Mouse (Mus musculus) limb, embryonic 13.5 days (tissue): Measurements from ENCODE around the gene Clec16a. TPM values are rescaled to one million over a fixed set of nuclear protein-coding genes. Genes with fewer than 3 reads are reported as not detected.

Experiments used
- ATAC-seq: fragments of 200-750 bp; cut with Nextera tagmentation; 2 replicates; pipeline ENCODE4 v1.8.0; 2017; ENCODE audit warnings: low read depth, moderate number of reproducible peaks, moderate TSS enrichment; ENCODE audit not compliant: low FRiP score
- H3K27ac ChIP-seq: fragments of 300-500 bp; sonication (generic); 2 replicates; pipeline ENCODE4 v1.5.1; 2015; ENCODE audit warnings: inconsistent platforms, mild to moderate bottlenecking, moderate library complexity
- H3K27me3 ChIP-seq: fragments of 300-500 bp; sonication (generic); 2 replicates; pipeline ENCODE4 v1.6.1; 2015; ENCODE audit warnings: mild to moderate bottlenecking, inconsistent platforms
- H3K36me3 ChIP-seq: fragments of 300-500 bp; sonication (generic); 2 replicates; pipeline ENCODE4 v1.6.1; 2015; ENCODE audit warnings: inconsistent platforms, mild to moderate bottlenecking, moderate library complexity
- H3K4me1 ChIP-seq: fragments of 300-500 bp; sonication (generic); 2 replicates; pipeline ENCODE4 v1.6.1; 2015; ENCODE audit warnings: inconsistent platforms
- H3K4me2 ChIP-seq: fragments of 300-500 bp; sonication (generic); replicated peaks from 2 replicates; pipeline ENCODE4 v1.6.1; 2015; ENCODE audit warnings: inconsistent platforms, mild to moderate bottlenecking, moderate library complexity
- H3K4me3 ChIP-seq: fragments of 300-500 bp; sonication (generic); 2 replicates; pipeline ENCODE4 v1.5.1; 2015; ENCODE audit warnings: moderate library complexity, mild to moderate bottlenecking, inconsistent platforms
- H3K9ac ChIP-seq: fragments of 300-500 bp; sonication (generic); 2 replicates; pipeline ENCODE4 v1.6.1; 2015; ENCODE audit warnings: mild to moderate bottlenecking, inconsistent platforms
- H3K9me3 ChIP-seq: fragments of 300-500 bp; sonication (generic); 2 replicates; pipeline ENCODE4 v1.6.1; 2016; ENCODE audit warnings: inconsistent platforms
- WGBS: fragments of 180-500 bp; shearing (Covaris S2); methylation state at CpG from one replicate; pipeline ENCODE4 v1.1.7; 2015; 5-methylcytosine and 5-hydroxymethylcytosine counted together
- polyA plus RNA-seq: library from polyadenylated mRNA; unstranded; fragments of >200 nt; fragmentation: Nextera tagmentation; extraction: Ambion mirVana; gene quantifications from 2 replicates; pipeline ENCODE4 v1.2.1, GENCODE M21; 2015

The Clec16a gene
- polyA plus RNA-seq, 1 experiment from 2014 or later, result 42.1 TPM

DNA sequence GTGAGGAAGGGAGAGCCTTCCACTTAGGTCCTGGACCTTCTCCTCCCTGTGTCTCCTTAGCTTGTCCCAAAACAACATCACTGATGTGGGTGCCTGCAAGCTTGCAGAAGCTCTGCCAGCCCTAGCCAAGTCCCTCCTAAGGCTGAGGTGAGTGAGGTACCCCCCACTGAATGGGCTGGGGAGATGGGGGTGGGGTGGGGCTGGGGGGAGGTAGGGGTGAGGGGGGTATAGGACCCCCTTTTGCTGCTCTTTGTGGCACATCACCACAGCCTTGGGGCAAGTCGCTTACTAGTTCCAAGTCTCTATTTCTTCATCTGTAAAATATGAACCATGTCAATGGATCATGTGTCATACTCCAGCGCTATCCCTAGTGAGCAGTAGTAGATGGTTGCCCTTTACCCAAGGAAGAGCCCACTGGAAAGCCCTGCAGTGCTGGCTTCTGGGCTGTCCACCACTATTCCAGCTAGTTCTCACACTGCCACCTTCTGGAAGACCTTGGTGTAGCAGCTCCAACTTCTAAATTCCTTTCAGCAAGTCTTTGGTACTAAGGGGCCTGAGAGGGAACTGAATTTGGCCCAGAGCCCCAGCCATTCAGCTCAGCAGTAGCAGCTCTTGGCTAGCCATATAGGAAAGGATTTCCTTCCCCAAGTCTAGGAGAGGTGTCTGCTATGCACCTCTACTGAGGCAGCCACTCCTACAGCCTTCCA is 24.1 kb upstream of the Clec16a start:
- H3K36me3 ChIP-seq, result no peaks in the 10 kb centered on the region
- H3K4me3 ChIP-seq, result no peak overlapping the region
- no peaks in the 10 kb centered on the region for H3K4me1 ChIP-seq
- no peaks in the 10 kb centered on the region for H3K9me3 ChIP-seq
- H3K27ac ChIP-seq, result no peak overlapping the region
- ATAC-seq, result peak; percentile 85
- 46% methylated on average over 2 of the region's 2 CpGs for WGBS
- no peaks in the 10 kb centered on the region for H3K27me3 ChIP-seq
- no peak overlapping the region for H3K4me2 ChIP-seq
- H3K9ac ChIP-seq, result no peak overlapping the region

DNA sequence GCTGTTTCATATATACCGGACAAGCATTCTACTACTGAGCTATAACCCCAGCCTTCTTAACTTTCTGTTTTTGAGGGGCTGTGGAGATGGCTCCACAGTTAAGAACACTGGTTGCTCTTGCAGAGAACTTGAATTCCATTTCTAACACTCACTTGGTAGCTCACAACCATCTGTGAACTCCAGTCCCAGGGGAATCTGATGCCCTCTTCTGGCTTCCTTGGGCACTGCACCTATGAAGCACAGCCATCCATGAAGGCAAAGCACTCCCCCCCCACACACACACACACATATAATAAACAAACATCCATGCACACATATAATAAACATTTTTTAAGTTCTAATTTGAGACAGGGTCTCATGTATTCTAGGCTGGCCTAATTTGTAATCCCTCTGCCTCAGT is 22.3 kb upstream of the Clec16a start:
- ATAC-seq, result no peak
- 89% methylated on average over 1 of the region's 1 CpGs for WGBS

DNA sequence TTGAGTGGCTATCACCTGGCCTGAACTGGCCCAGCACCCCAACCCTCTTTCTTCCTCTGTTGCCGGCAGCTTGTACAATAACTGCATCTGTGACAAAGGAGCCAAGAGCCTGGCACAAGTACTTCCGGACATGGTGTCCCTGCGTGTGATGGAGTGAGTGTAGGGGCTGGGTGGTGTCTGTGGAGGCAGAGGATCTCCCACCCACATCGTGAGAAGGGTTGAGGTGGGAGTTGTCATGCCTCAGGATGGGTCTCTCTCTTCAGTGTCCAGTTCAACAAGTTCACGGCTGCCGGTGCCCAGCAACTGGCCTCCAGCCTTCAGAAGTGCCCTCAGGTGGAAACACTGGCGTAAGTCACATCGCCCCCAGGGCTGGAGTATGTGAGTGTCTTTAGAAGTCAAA is 21.5 kb upstream of the Clec16a start:
- H3K27me3 ChIP-seq, result no peaks in the 10 kb centered on the region
- ATAC-seq, result no peak
- H3K36me3 ChIP-seq, result no peaks in the 10 kb centered on the region
- no peak overlapping the region for H3K4me2 ChIP-seq
- 88% methylated on average over 8 of the region's 8 CpGs for WGBS
- no peak overlapping the region for H3K9ac ChIP-seq
- no peaks in the 10 kb centered on the region for H3K9me3 ChIP-seq
- H3K4me3 ChIP-seq, result no peak overlapping the region
- H3K4me1 ChIP-seq, result no peaks in the 10 kb centered on the region
- H3K27ac ChIP-seq, result no peak overlapping the region

More for the DNA sequence above, 22.3 kb upstream of the Clec16a start:
- Histone ChIP-seq H3K4me2 (no peak overlapping the region), H3K27ac (no peak overlapping the region), H3K9ac (no peak overlapping the region), H3K4me1 (no peaks in the 10 kb centered on the region), H3K27me3 (no peaks in the 10 kb centered on the region), H3K9me3 (no peaks in the 10 kb centered on the region), H3K4me3 (no peak overlapping the region), H3K36me3 (no peaks in the 10 kb centered on the region)

DNA sequence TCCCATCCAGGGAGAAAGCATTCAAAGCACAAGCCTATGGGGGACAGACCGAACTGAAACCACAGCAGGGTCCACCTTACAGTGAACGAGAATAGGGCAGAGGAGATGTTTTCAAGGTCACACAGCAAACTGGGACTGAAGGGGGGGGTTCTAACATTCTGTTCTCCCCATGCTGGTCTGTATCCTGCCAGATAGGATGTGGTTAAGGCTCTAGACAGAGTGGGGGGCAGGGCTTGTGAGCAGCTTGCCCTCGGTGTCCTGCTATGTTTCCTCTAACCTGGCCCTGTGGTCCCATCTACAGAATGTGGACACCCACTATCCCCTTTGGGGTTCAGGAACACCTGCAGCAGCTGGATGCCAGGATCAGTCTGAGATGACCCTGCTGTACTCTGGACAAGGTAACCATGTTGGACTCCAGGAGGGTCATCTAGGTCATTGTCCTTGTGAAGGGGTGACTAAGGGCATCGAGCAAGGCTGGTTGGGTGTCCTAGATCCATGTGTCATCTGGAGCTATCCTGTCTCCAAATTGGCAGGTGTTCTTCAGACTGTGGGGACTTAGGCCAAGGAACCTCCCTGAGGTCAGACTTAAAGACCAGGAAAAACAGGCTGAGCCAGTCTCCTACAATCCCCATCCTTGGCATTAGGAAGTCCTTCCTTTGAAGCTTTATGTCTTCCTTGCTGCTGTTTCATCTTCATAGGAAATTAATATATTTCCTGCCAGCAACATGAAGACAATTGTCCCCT is 20.1 kb upstream of the Clec16a start:
- Histone ChIP-seq H3K4me2 (no peak overlapping the region), H3K9me3 (no peaks in the 10 kb centered on the region), H3K4me1 (no peaks in the 10 kb centered on the region), H3K27me3 (no peaks in the 10 kb centered on the region), H3K36me3 (peaks cover 12% of the 10 kb centered on the region), H3K4me3 (no peak overlapping the region), H3K9ac (no peak overlapping the region), H3K27ac (no peak overlapping the region)
- 84% methylated on average over 4 of the region's 4 CpGs for WGBS
- no peak for ATAC-seq

DNA sequence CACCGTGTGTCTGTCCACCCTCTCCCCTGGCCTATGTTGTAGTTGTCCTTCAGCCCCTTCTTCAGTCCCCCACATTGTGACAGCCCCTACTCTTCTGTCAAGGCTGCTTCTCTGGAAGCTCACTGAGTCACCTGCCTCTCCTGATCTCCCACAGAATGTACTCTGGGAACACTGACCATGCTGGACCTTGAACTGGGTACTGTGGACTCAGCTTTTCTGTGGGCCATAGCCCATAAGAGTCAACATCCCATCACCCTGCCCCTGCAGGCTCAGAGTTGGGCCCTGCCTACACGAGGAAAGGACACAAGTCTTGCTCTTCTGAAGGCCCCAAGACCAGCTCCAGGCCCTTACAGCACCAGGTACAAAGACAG is 19.5 kb upstream of the Clec16a start:
- no peak for ATAC-seq

DNA sequence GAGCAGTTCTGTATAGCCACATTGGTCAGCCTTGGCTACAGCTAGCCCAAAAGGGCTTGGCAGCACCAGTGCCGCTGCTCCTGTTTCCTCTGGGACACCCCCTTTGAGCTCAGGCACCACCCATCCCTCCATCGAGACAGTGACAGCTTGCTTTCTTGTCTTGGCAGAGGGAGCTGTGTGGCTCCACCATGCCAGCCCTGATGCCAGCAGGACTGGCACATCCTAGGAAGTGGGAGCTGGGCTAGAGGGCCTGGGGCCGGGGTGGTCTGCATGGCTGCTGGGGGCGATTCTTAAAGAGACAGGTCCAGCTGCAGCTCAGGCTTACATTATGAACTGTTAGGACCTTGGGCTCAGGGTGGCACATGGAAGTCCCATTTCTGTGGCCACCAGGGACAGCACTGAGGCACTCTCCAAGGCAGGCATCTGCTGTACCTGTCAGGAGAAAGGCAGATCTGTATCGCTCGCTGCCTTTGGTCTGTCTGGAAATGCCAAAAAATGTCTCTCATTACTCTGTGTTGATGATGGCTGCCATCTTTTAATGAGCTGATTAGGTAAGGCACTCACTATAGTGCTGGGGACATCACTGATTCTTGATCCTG is 18.0 kb upstream of the Clec16a start:
- no peaks in the 10 kb centered on the region for H3K4me1 ChIP-seq
- H3K4me3 ChIP-seq, result no peak overlapping the region
- ATAC-seq, result no peak
- H3K27ac ChIP-seq, result no peak overlapping the region
- H3K27me3 ChIP-seq, result no peaks in the 10 kb centered on the region
- H3K36me3 ChIP-seq, result peaks cover 31% of the 10 kb centered on the region
- H3K9me3 ChIP-seq, result no peaks in the 10 kb centered on the region
- WGBS, result 75% methylated on average over 6 of the region's 6 CpGs
- no peak overlapping the region for H3K9ac ChIP-seq
- H3K4me2 ChIP-seq, result no peak overlapping the region

More for the DNA sequence above, 19.5 kb upstream of the Clec16a start:
- WGBS, result 73% methylated on average over 2 of the region's 2 CpGs
- no peak overlapping the region for H3K4me3 ChIP-seq
- peaks cover 18% of the 10 kb centered on the region for H3K36me3 ChIP-seq
- H3K9ac ChIP-seq, result no peak overlapping the region
- H3K27me3 ChIP-seq, result no peaks in the 10 kb centered on the region
- no peak overlapping the region for H3K4me2 ChIP-seq
- H3K27ac ChIP-seq, result no peak overlapping the region
- no peaks in the 10 kb centered on the region for H3K9me3 ChIP-seq
- H3K4me1 ChIP-seq, result no peaks in the 10 kb centered on the region

DNA sequence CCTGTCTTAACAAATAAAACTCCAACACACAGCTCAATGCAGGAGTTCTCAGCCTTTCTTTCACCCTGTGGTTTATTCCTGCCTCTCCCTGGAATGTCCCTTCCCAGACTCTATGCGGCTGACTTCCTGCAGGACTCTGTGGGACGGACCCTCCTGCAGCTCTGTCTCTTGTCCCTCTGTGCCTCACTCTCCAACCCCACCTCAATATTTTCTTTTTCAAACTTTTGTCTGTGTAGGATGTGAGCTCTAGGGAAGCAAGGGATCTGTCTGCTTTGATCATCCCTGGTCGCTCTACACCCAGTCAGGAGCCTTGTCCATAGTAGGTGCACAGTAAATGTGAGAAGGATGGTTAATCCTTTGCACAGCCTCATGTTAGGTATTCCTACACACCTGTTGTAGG is 16.8 kb upstream of the Clec16a start:
- WGBS, result 88% methylated on average over 3 of the region's 3 CpGs
- H3K9ac ChIP-seq, result no peak overlapping the region
- ATAC-seq, result no peak
- H3K27ac ChIP-seq, result no peak overlapping the region
- peaks cover 42% of the 10 kb centered on the region for H3K36me3 ChIP-seq
- H3K4me3 ChIP-seq, result no peak overlapping the region
- no peaks in the 10 kb centered on the region for H3K27me3 ChIP-seq
- no peaks in the 10 kb centered on the region for H3K4me1 ChIP-seq
- H3K4me2 ChIP-seq, result no peak overlapping the region
- H3K9me3 ChIP-seq, result no peaks in the 10 kb centered on the region

DNA sequence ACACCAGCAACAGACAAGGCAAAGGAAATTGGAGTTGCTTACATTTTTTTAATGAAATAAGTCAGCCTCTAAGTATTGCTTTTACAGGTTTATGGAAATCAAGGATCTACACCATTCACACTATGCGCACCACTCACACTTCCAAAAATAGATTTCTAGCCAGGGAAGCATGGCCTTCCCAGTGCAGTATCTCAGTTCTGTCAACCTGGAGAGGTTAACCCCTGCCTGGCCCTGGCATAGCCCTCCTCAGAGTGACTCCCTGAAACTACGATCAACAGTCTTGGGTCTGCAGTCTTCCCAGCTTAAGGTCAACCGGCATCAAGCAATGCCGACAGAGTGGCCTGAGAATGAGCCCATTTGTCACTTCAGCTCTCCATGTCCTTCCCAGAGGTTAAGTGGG is 15.0 kb upstream of the Clec16a start:
- Histone ChIP-seq H3K36me3 (peaks cover 51% of the 10 kb centered on the region), H3K27me3 (no peaks in the 10 kb centered on the region), H3K9me3 (no peaks in the 10 kb centered on the region), H3K9ac (no peak overlapping the region), H3K27ac (no peak overlapping the region), H3K4me1 (no peaks in the 10 kb centered on the region), H3K4me2 (no peak overlapping the region), H3K4me3 (no peak overlapping the region)
- 87% methylated on average over 4 of the region's 4 CpGs for WGBS
- ATAC-seq, result no peak

DNA sequence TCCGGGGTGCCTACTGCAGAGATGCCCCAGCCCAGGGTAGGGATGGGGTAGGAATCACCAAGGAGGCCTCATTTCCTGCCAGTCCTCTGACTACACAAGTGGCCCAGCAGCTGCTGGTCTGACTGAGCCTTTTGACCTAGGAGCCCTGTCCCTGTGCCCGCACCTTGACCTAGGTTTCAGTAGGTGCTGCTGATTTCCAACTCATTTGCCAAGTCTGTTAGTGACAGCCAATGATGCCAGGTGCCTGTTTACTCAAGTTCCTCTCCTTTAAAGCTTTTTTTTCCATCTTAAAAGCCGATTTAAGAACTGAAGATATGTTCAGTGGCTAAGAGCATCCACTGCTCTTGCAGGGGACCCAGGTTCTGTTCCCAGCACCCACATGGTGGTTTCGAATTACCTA is 11.4 kb upstream of the Clec16a start:
- Histone ChIP-seq H3K4me2 (no peak overlapping the region), H3K9ac (no peak overlapping the region), H3K4me1 (peaks cover 15% of the 10 kb centered on the region), H3K27me3 (no peaks in the 10 kb centered on the region), H3K36me3 (peaks cover 68% of the 10 kb centered on the region), H3K9me3 (no peaks in the 10 kb centered on the region), H3K27ac (no peak overlapping the region), H3K4me3 (no peak overlapping the region)
- no peak for ATAC-seq
- 89% methylated on average over 4 of the region's 4 CpGs for WGBS

DNA sequence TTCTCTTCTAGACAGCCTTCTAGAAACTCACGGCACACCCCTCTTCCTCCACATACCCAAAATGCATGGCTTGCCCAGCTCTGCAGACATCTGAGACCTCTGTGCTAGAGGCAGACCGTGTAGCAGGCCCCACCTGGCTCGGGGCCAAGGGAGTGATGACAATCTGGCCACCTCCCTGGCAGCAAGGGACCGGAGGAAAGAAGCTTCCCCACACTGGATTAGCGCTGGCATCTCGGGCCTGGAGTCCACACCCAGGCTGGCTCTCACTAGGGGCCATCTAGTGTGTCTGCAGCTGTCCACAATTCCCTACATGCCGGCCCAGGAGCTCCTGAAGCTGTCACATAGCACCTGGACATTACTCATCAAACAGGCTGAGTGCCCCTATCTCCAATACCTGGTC is 10.6 kb upstream of the Clec16a start:
- peaks cover 22% of the 10 kb centered on the region for H3K4me1 ChIP-seq
- ATAC-seq, result 0 out of 2 replicates have a peak, but pooled peaks have one; percentile 35
- WGBS, result 79% methylated on average over 7 of the region's 7 CpGs
- H3K4me2 ChIP-seq, result no peak overlapping the region
- no peaks in the 10 kb centered on the region for H3K9me3 ChIP-seq
- H3K27me3 ChIP-seq, result no peaks in the 10 kb centered on the region
- peaks cover 61% of the 10 kb centered on the region for H3K36me3 ChIP-seq
- no peak overlapping the region for H3K27ac ChIP-seq
- no peak overlapping the region for H3K9ac ChIP-seq
- no peak overlapping the region for H3K4me3 ChIP-seq

DNA sequence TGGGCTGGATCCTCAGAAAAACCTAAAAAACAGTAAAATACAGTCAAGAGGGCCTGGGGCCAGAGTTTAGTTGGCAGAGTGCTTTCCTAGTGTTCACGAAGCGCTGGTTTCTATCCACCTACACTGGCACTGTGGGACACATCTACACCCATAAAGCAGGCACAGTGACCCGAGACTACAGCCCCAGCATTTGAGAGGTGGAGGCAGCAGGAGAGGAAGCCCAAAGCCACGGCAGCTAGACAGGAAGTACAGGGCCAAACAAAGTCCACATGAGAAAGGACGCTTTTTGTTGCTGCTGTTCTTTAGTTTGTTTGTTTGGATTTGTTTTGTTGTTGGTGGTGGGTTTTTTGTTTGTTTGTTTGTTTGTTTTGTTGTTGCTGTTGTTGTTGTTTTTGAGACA is 8.8 kb upstream of the Clec16a start:
- Histone ChIP-seq H3K4me3 (no peak overlapping the region), H3K9me3 (no peaks in the 10 kb centered on the region), H3K27ac (no peak overlapping the region), H3K36me3 (peaks cover 46% of the 10 kb centered on the region), H3K4me1 (peaks cover 40% of the 10 kb centered on the region), H3K9ac (no peak overlapping the region), H3K4me2 (no peak overlapping the region), H3K27me3 (no peaks in the 10 kb centered on the region)
- ATAC-seq, result no peak
- WGBS, result 67% methylated on average over 5 of the region's 5 CpGs

DNA sequence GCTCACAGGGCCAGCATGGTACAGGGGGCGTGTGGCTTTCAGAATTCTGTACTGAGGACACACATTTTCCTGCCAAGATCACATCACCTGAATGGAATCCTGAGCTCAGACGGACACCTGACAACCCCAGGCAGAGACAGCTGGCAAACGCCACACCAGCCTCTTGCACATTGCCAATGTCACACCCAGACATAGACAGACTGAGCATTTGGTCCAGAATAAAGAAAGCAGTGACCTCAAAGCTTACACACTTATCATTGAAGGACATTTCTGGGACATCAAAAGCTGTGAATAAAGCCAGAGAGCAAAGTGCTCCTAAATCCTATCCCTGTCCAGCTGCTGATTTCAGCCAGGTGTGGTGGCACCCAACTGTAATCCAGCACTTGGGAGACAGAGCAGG is 8.2 kb upstream of the Clec16a start:
- no peaks in the 10 kb centered on the region for H3K9me3 ChIP-seq

More for the DNA sequence above, 8.2 kb upstream of the Clec16a start:
- H3K27me3 ChIP-seq, result no peaks in the 10 kb centered on the region
- ATAC-seq, result no peak
- H3K36me3 ChIP-seq, result peaks cover 40% of the 10 kb centered on the region
- no peak overlapping the region for H3K4me2 ChIP-seq
- H3K4me3 ChIP-seq, result no peak overlapping the region
- H3K27ac ChIP-seq, result no peak overlapping the region
- peaks cover 46% of the 10 kb centered on the region for H3K4me1 ChIP-seq
- WGBS, result 78% methylated on average over 3 of the region's 3 CpGs
- no peak overlapping the region for H3K9ac ChIP-seq
